Mouse (Mus musculus): ENCODE data around the gene Lgals9. TPM values are rescaled to one million over a fixed set of nuclear protein-coding genes. Genes with fewer than 3 reads are reported as not detected.
"Not testable (repeated sequence)": the region's sequence is repeated elsewhere in the genome, so short reads cannot be mapped to it uniquely, and the experiment has no call there.

Gene Lgals9
- total and polyA plus RNA-seq, 2 experiments: 175 to 1,032 TPM

DNA sequence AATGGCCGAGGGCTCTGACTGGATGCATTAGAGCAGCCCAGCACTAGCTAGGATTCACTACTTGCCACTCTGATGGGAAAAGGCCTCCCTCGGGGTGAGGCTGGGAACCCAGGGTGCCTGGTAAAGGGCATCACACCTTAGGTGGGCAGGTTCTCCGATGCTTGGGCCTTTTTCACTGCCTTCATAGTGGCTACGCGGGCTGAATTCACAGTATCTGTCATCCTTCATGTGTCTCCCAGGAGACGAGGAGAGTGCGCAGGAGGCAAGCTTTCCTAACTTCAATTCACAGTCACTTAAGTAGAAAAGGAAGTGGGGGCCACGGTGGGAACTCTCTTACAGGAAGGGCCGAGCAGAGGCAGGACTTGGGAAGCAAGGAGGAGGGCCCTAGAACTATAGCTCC lies 29.1 kb upstream of the Lgals9 start:
- no peak overlapping the region for H3K27ac ChIP-seq (replicated peaks; ENCODE audit: insufficient read depth, low read depth, low read length)
- 78% methylated on average over 9 of the region's 9 CpGs for WGBS
- no peaks in the 10 kb centered on the region for H3K79me2 ChIP-seq (ENCODE audit: control insufficient read depth, insufficient read depth, low read length)
- no peak for TF ChIP-seq CTCF (IDR thresholded peaks at IDR 0.05; ENCODE audit: low read depth, low read length)
- no peak for TF ChIP-seq POLR2A (IDR thresholded peaks at IDR 0.05; ENCODE audit: extremely low read depth, insufficient read depth, low read length)
- DNase-seq (ENCODE audit: extremely low read depth, low read depth, low spot score): no peak
- H3K4me3 ChIP-seq (ENCODE audit: insufficient read depth, low read depth, low read length): no peak overlapping the region
- H3K36me3 ChIP-seq (ENCODE audit: control insufficient read depth, insufficient read depth, low read length): no peaks in the 10 kb centered on the region
- no peaks in the 10 kb centered on the region for H3K27me3 ChIP-seq (ENCODE audit: control insufficient read depth, insufficient read depth, low read length)
- H3K4me1 ChIP-seq (ENCODE audit: control insufficient read depth, insufficient read depth, low read length): no peaks in the 10 kb centered on the region
- no peak overlapping the region for H3K9ac ChIP-seq (ENCODE audit: low read depth, low read length)

DNA sequence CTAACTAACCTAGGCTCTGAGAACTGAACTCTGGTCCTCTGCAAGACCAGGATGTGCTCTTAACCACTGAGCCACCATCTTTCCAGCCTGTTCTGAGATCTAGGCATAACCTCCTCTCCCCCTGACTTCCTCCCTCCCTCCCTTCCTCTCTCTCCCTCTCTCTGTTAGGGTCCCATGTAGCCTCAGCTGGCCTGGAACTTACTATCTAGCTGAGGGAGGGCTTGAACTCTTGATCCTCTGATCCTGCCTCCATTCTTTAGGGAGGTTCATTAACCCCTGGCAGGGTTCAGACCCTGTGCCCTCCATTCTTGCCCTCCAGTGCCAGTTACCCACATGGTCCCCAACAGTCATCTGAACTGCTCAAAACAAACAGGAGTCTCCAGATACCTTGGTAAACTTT lies 28.3 kb upstream of the Lgals9 start:
- H3K36me3 ChIP-seq (ENCODE audit: control insufficient read depth, insufficient read depth, low read length): no peaks in the 10 kb centered on the region
- no peak for DNase-seq (ENCODE audit: extremely low read depth, low read depth, low spot score)
- H3K27ac ChIP-seq (replicated peaks; ENCODE audit: insufficient read depth, low read depth, low read length): no peak overlapping the region
- no peaks in the 10 kb centered on the region for H3K27me3 ChIP-seq (ENCODE audit: control insufficient read depth, insufficient read depth, low read length)
- H3K4me1 ChIP-seq (ENCODE audit: control insufficient read depth, insufficient read depth, low read length): no peaks in the 10 kb centered on the region
- no peak overlapping the region for H3K9ac ChIP-seq (ENCODE audit: low read depth, low read length)
- no peak overlapping the region for H3K4me3 ChIP-seq (ENCODE audit: insufficient read depth, low read depth, low read length)
- TF ChIP-seq CTCF (IDR thresholded peaks at IDR 0.05; ENCODE audit: low read depth, low read length): no peak
- no peak for TF ChIP-seq POLR2A (IDR thresholded peaks at IDR 0.05; ENCODE audit: extremely low read depth, insufficient read depth, low read length)
- no peaks in the 10 kb centered on the region for H3K79me2 ChIP-seq (ENCODE audit: control insufficient read depth, insufficient read depth, low read length)

DNA sequence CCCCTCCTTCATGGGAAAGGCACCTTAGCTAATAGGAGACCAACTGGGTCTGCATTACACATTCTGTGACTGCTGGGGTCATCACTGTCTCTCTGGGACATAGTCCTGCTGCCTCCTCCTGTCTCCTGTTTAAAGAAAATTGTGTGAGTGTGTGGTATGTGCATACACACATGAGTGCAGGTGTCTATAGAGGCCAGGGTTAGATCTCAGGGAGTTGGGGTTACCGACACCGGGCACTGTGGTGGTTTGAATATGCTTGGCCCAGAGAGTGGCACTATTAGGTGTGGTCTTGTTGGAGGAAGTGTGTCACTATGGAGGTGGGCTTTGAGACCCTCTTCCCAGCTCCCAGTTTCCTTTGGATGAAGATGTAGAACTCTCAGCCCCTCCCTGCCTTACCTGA lies 27.8 kb upstream of the Lgals9 start:
- Histone ChIP-seq H3K9ac (ENCODE audit: low read depth, low read length) (no peak overlapping the region), H3K4me3 (ENCODE audit: insufficient read depth, low read depth, low read length) (no peak overlapping the region), H3K4me1 (ENCODE audit: control insufficient read depth, insufficient read depth, low read length) (no peaks in the 10 kb centered on the region), H3K36me3 (ENCODE audit: control insufficient read depth, insufficient read depth, low read length) (no peaks in the 10 kb centered on the region), H3K27me3 (ENCODE audit: control insufficient read depth, insufficient read depth, low read length) (no peaks in the 10 kb centered on the region), H3K27ac (replicated peaks; ENCODE audit: insufficient read depth, low read depth, low read length) (no peak overlapping the region), H3K79me2 (ENCODE audit: control insufficient read depth, insufficient read depth, low read length) (no peaks in the 10 kb centered on the region)
- DNase-seq (ENCODE audit: extremely low read depth, low read depth, low spot score): no peak
- 94% methylated on average over 2 of the region's 2 CpGs for WGBS
- TF ChIP-seq POLR2A (IDR thresholded peaks at IDR 0.05; ENCODE audit: extremely low read depth, insufficient read depth, low read length) (no peak), CTCF (IDR thresholded peaks at IDR 0.05; ENCODE audit: low read depth, low read length) (no peak)

DNA sequence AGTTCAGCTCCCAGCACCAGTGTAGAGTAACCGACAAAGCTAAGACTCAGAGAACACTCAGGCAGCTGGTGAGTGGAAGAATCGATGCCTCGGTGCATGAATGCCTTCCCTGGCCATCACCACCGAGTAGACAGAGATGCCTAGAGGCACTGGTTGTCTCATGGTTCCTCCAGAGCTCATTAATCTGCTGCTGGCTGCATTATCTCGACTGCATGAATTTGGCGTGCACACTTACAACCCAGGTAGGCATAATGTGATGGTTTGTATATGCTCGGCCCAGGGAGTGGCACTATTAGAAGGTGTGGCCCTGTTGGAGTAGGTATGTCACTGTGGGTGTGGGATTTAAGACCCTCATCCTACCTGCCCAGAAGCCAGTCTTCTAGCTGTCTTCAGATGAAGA lies 24.1 kb upstream of the Lgals9 start:
- WGBS: 90% methylated on average over 7 of the region's 7 CpGs
- H3K4me1 ChIP-seq (ENCODE audit: control insufficient read depth, insufficient read depth, low read length): no peaks in the 10 kb centered on the region
- no peaks in the 10 kb centered on the region for H3K36me3 ChIP-seq (ENCODE audit: control insufficient read depth, insufficient read depth, low read length)
- H3K4me3 ChIP-seq (ENCODE audit: insufficient read depth, low read depth, low read length): no peak overlapping the region
- TF ChIP-seq POLR2A (IDR thresholded peaks at IDR 0.05; ENCODE audit: extremely low read depth, insufficient read depth, low read length): no peak
- no peak for TF ChIP-seq CTCF (IDR thresholded peaks at IDR 0.05; ENCODE audit: low read depth, low read length)
- no peaks in the 10 kb centered on the region for H3K79me2 ChIP-seq (ENCODE audit: control insufficient read depth, insufficient read depth, low read length)
- no peaks in the 10 kb centered on the region for H3K27me3 ChIP-seq (ENCODE audit: control insufficient read depth, insufficient read depth, low read length)
- H3K27ac ChIP-seq (replicated peaks; ENCODE audit: insufficient read depth, low read depth, low read length): no peak overlapping the region
- H3K9ac ChIP-seq (ENCODE audit: low read depth, low read length): no peak overlapping the region
- DNase-seq (ENCODE audit: extremely low read depth, low read depth, low spot score): no peak

DNA sequence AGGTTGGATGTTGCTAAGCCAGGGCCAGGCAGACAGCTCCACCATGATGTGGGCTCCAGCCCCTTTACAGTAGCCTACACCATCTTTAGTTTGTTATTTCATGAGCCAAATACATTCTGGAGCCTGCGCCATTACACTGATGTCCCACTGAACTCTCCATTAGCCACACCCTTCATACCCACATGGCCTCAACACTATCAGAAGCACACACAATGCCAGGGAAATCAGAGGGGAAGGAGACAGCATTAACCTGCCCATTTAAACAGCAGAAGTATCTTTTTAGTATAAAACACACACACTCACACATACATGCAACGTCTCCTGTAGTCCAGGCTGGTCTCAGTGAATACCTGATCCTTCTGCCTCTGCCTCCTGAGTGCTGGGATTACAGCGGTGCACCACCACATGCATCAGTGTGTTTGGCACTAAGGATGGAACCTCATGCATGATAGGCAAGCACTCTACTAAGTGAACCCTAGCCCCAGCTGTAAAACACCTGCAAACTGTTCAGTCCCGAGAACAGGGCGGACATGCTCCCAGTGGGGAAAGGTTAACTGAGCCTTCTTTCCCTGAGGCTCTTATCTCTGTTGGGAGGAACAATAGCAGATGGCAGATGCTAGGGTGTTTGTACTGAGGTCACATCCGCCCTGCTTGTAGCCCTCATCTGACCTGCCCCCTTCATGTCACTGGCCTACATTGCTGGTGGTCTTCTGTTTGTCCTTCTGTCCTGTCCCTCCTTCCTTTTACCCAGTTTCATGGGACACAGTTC lies 23.4 kb upstream of the Lgals9 start:
- Histone ChIP-seq H3K9ac (ENCODE audit: low read depth, low read length) (no peak overlapping the region), H3K27me3 (ENCODE audit: control insufficient read depth, insufficient read depth, low read length) (no peaks in the 10 kb centered on the region), H3K4me3 (ENCODE audit: insufficient read depth, low read depth, low read length) (no peak overlapping the region), H3K27ac (replicated peaks; ENCODE audit: insufficient read depth, low read depth, low read length) (no peak overlapping the region), H3K79me2 (ENCODE audit: control insufficient read depth, insufficient read depth, low read length) (no peaks in the 10 kb centered on the region), H3K36me3 (ENCODE audit: control insufficient read depth, insufficient read depth, low read length) (no peaks in the 10 kb centered on the region), H3K4me1 (ENCODE audit: control insufficient read depth, insufficient read depth, low read length) (no peaks in the 10 kb centered on the region)
- 88% methylated on average over 6 of the region's 6 CpGs for WGBS
- DNase-seq (ENCODE audit: extremely low read depth, low read depth, low spot score): no peak
- no peak for TF ChIP-seq POLR2A (IDR thresholded peaks at IDR 0.05; ENCODE audit: extremely low read depth, insufficient read depth, low read length)
- TF ChIP-seq CTCF (IDR thresholded peaks at IDR 0.05; ENCODE audit: low read depth, low read length): no peak

DNA sequence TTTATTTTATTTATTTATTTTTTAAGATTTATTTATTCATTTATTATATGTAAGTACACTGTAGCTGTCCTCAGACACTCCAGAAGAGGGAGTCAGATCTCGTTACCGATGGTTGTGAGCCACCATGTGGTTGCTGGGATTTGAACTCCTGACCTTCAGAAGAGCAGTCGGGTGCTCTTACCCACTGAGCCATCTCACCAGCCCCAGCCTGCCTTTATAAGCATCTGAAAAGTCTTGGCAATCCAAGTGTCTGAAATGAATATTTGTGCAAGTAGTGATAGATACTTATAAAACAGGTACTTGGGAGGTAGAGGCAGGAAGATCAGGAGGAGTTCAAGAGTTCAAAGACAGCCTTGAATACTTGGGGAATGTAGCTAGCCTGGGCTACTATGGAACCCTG lies 22.6 kb upstream of the Lgals9 start:
- not testable (repeated sequence) for H3K27ac ChIP-seq (replicated peaks; ENCODE audit: insufficient read depth, low read depth, low read length); H3K4me1 ChIP-seq (ENCODE audit: control insufficient read depth, insufficient read depth, low read length); H3K27me3 ChIP-seq (ENCODE audit: control insufficient read depth, insufficient read depth, low read length); H3K36me3 ChIP-seq (ENCODE audit: control insufficient read depth, insufficient read depth, low read length); H3K9ac ChIP-seq (ENCODE audit: low read depth, low read length); DNase-seq (ENCODE audit: extremely low read depth, low read depth, low spot score); H3K4me3 ChIP-seq (ENCODE audit: insufficient read depth, low read depth, low read length); H3K79me2 ChIP-seq (ENCODE audit: control insufficient read depth, insufficient read depth, low read length)
- WGBS: 85% methylated on average over 3 of the region's 3 CpGs
